Mouse (Mus musculus) kidney, postnatal 0 days (tissue): ENCODE data around the gene Gm42791. TPM values are rescaled to one million over a fixed set of nuclear protein-coding genes. Genes with fewer than 3 reads are reported as not detected.

Experiments used
- ATAC-seq: fragments of 200-750 bp; cut with Nextera tagmentation; replicated peaks from 2 replicates; pipeline ENCODE4 v1.8.0; 2017; ENCODE audit warnings: low read depth, moderate number of reproducible peaks, moderate TSS enrichment, moderate library complexity; ENCODE audit not compliant: low FRiP score
- DNase-seq: peaks from one replicate; pipeline ENCODE4 v3.0.0-alpha.2; 2016; ENCODE audit warnings: low spot score
- H3K27ac ChIP-seq: fragments of 300-500 bp; sonication (generic); 2 replicates; pipeline ENCODE4 v1.5.1; 2014; ENCODE audit warnings: mild to moderate bottlenecking
- H3K27me3 ChIP-seq: fragments of 300-500 bp; sonication (generic); 2 replicates; pipeline ENCODE4 v1.6.1; 2014; ENCODE audit warnings: low read length, mixed read lengths; ENCODE audit not compliant: insufficient read depth
- H3K36me3 ChIP-seq: fragments of 300-500 bp; sonication (generic); 2 replicates; pipeline ENCODE4 v1.6.1; 2014; ENCODE audit warnings: low read length, mixed read lengths; ENCODE audit not compliant: insufficient read depth
- H3K4me1 ChIP-seq: fragments of 300-500 bp; sonication (generic); replicated peaks from 2 replicates; pipeline ENCODE4 v1.6.1; 2014; ENCODE audit warnings: antibody characterized with exemption, low read length, mixed read lengths; ENCODE audit not compliant: insufficient read depth
- H3K4me2 ChIP-seq: fragments of 300-500 bp; sonication (generic); 2 replicates; pipeline ENCODE4 v1.6.1; 2014; ENCODE audit warnings: mild to moderate bottlenecking, low read length, moderate library complexity, mixed read lengths
- H3K4me3 ChIP-seq: fragments of 300-500 bp; sonication (generic); replicated peaks from 2 replicates; pipeline ENCODE4 v1.5.1; 2014; ENCODE audit warnings: low read depth, low read length
- H3K9ac ChIP-seq: fragments of 300-500 bp; sonication (generic); 2 replicates; pipeline ENCODE4 v1.6.1; 2014; ENCODE audit warnings: low read depth, low read length
- H3K9me3 ChIP-seq: fragments of 300-500 bp; sonication (generic); replicated peaks from 2 replicates; pipeline ENCODE4 v1.6.1; 2016; ENCODE audit warnings: low read length, inconsistent platforms, mixed read lengths
- CTCF ChIP-seq: IDR thresholded peaks from 2 replicates; pipeline ENCODE4 v1.5.1; 2016; ENCODE audit warnings: antibody characterized with exemption, low read depth, mild to moderate bottlenecking, moderate library complexity
- WGBS: fragments of 180-500 bp; shearing (Covaris S2); extraction: QIAGEN DNeasy Blood & Tissue Kit; methylation state at CpG from one replicate; pipeline ENCODE4 v1.1.7; 2014; 5-methylcytosine and 5-hydroxymethylcytosine counted together
- polyA plus RNA-seq: library from polyadenylated mRNA; unstranded; fragments of >200 nt; fragmentation: Nextera tagmentation; extraction: Ambion mirVana; gene quantifications from 2 replicates; pipeline ENCODE4 v1.2.1, GENCODE M21; 2015

Gene Gm42791
- polyA plus RNA-seq, 1 experiment from 2014 or later = not detected

DNA sequence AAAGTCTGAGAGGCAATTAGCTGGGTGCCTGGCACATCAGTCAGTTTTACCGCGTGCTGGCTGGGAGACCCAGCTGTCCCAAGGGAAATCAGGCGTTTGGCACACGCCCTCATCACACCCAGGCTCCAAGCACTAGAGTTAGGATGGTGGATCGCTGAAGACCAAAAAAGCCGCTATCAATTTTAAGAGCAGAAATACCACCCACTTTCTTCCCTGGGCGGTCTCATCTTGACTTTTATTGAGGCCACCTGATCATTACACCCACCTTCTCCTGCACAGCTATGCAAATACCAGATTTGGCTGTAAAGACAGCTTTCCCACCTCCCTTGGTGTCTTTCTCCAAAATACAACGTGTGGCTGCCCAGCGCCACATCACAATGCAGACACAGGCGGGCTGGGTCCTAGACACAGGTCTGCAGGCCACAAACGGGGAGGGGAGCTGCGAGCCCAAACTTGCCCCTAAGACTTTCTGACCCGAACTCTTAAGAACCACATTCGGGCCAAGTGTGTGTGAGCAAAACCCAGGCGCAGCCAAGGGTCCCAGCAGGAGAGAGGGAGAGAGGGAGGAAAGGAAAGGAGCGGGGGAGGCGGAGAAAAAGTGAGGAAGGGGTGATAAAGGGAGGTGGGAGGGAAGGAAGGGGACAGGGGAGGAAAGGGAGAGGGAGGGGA, 19.8 kb upstream of the Gm42791 start:
- 27% methylated on average over 17 of the region's 17 CpGs for WGBS
- H3K4me1 ChIP-seq = no peaks in the 10 kb centered on the region; the same call in 1 of the 2 replicates
- peak overlapping the region; percentile 55 for H3K4me3 ChIP-seq
- H3K4me2 ChIP-seq = peak overlapping the region; percentile 96
- H3K27ac ChIP-seq = 0 out of 2 replicates have a peak overlapping the region, but pooled peaks have one; percentile 60
- no peaks in the 10 kb centered on the region for H3K36me3 ChIP-seq
- H3K27me3 ChIP-seq = no peaks in the 10 kb centered on the region
- H3K9me3 ChIP-seq = no peaks in the 10 kb centered on the region
- DNase-seq (no peak), ATAC-seq (no peak)
- H3K9ac ChIP-seq = peak overlapping the region; percentile 75; the same call in 1 of the 2 replicates
- TF ChIP-seq CTCF = no peak

DNA sequence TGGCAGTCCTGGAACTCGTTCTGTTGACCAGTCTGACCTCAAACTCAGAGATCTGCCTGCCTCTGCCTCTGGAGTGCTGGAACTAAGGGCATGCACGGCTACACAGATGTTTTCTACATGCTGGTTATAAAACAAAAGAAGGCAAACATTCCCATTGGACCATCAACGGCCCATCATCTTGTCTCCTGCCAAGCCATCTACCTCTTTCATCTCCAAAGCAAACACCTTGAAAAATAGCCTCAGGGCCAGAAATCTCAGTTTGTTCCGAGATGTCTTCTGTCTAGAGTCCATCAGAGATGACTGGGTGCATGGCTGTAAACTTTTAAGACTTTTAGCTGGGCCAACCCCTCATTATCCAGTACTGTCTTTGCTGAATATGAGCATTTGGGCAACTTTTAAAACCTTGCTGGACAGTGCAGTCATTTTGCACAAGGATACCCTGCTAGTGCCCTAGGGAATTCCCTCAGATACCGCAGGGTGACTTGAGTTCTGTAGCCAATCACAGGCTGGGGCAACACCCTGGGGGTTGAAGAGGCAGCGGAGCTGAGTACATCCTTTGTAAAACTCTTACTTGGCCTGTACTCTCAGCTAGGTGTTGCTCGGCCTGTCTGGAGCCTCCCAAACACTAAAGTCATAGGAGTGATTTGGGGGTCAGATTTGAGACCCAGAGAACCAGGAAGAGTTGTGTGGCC, 19.0 kb upstream of the Gm42791 start:
- H3K4me1 ChIP-seq = no peaks in the 10 kb centered on the region; the same call in 1 of the 2 replicates
- no peak overlapping the region for H3K27ac ChIP-seq
- WGBS = 87% methylated on average over 7 of the region's 7 CpGs
- TF ChIP-seq CTCF = no peak
- H3K27me3 ChIP-seq = no peaks in the 10 kb centered on the region
- H3K36me3 ChIP-seq = no peaks in the 10 kb centered on the region
- H3K9me3 ChIP-seq = no peaks in the 10 kb centered on the region
- no peak overlapping the region for H3K4me3 ChIP-seq
- H3K4me2 ChIP-seq = no peak overlapping the region
- no peak overlapping the region for H3K9ac ChIP-seq
- no peak for DNase-seq
- ATAC-seq = no peak

DNA sequence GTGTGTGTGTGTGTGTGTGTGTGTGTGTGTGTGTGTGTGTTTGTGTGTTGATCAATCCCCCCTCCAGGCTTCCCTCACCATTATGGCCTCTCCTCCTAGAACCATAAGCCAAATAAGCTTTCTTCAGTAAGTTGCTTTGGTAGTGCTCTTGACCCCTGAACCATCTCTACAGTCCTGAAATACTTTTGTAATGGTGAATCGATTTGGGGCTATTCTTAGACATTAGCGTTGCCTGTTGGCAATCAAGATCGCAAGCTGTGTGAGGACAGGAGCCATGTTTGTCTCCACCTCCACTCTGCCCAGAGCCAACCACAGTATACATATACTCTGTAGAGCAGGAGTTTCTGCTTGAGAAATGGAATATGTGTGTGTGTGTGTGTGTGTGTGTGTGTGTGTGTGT, 14.2 kb upstream of the Gm42791 start:
- no peaks in the 10 kb centered on the region for H3K9me3 ChIP-seq
- no peaks in the 10 kb centered on the region for H3K36me3 ChIP-seq
- ATAC-seq = no peak
- H3K4me2 ChIP-seq = no peak overlapping the region
- H3K27ac ChIP-seq = no peak overlapping the region
- H3K9ac ChIP-seq = no peak overlapping the region
- TF ChIP-seq CTCF = no peak
- peaks cover 19% of the 10 kb centered on the region for H3K4me1 ChIP-seq
- no peaks in the 10 kb centered on the region for H3K27me3 ChIP-seq
- no peak overlapping the region for H3K4me3 ChIP-seq
- WGBS = 78% methylated on average over 3 of the region's 3 CpGs
- no peak for DNase-seq

DNA sequence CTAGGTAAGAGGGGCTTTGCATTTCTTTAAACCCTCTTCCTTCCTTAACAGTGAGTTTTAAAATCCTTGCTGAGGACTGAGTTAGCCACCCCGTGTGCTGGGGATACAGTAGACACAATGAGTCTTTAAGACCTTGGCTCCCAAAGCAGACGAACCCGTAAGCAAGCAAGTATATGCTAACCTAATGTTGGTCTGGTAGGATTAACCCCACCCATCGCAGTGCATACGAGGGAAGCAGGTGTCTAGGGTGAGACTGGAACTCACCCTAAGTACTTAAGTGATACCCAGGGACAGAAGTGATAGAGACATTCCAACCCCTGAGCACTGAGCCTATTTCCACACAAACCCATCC, 12.3 kb upstream of the Gm42791 start:
- no peak for TF ChIP-seq CTCF
- peak overlapping the region; percentile 57 for H3K9ac ChIP-seq
- H3K4me1 ChIP-seq = peaks cover 25% of the 10 kb centered on the region
- DNase-seq (no peak), ATAC-seq (no peak)
- H3K4me3 ChIP-seq = no peak overlapping the region; the same call in 1 of the 2 replicates
- H3K9me3 ChIP-seq = no peaks in the 10 kb centered on the region
- no peaks in the 10 kb centered on the region for H3K27me3 ChIP-seq
- H3K36me3 ChIP-seq = no peaks in the 10 kb centered on the region
- 38% methylated on average over 5 of the region's 5 CpGs for WGBS
- H3K27ac ChIP-seq = peak overlapping the region; percentile 83
- H3K4me2 ChIP-seq = peak overlapping the region; percentile 42

DNA sequence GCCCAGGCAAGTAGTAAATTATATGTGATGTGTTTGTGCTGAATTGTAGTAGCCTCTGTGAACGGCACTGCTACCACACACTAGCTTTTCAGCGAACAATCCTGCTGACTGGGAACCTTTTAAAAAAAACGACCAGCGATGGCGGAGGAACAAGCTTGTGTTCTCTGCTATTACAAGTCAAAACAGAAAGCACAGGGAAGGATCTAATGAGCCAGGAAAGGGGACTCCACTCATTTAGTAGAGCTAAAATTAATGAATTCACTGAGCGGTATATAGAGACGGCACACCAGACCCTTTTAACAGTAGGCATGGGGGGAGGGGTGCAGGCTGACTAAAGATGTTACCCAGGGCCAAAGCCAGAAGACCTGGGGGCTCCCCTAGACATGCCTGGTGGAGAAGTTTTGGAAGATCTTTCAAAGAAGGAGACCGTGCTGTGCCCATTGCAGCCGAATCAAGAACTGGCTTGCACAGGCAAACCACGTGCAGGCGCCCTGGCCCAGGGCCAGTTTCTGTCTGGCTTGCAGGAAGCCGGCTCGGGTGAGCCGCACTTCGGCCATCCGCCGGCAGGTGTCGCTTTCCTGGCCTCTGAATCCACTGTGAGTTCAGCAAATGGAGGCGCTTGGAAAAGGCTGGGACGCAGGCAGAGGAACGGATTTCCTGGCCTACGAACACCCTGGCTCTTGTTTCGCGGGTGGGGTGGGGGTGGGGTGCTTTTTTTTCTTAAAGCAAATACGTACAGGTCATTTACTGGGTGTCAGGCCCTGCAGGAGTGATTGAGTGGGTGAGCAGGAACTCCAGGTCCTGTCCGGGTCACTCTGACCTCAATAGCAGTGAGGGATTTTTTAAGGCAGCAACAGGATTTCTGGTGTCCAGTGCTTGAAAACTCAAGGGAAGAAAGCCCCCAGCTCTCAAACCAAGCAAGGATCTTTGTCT, 11.7 kb upstream of the Gm42791 start:
- Histone ChIP-seq H3K4me1 (peaks cover 25% of the 10 kb centered on the region), H3K27ac (peak overlapping the region; percentile 83), H3K9me3 (no peaks in the 10 kb centered on the region), H3K36me3 (no peaks in the 10 kb centered on the region), H3K4me3 (peak overlapping the region; percentile 26), H3K9ac (peak overlapping the region; percentile 57), H3K27me3 (no peaks in the 10 kb centered on the region), H3K4me2 (peak overlapping the region; percentile 60)
- ATAC-seq = peak; percentile 84
- peak; percentile 97 for DNase-seq
- WGBS = 3% methylated on average over 26 of the region's 26 CpGs
- TF ChIP-seq CTCF = peak; percentile 95
